Mouse (Mus musculus) kidney, postnatal 36 days (tissue): ENCODE measurements around the gene Guca1b.
A peak's percentile ranks its signal among the peaks of the same experiment; 100 is the strongest.

ENCODE experiments used
- DNase-seq, 2 experiments: peaks; one replicate each; pipeline ENCODE4 v3.0.0; 2021 to 2022; ENCODE audit warnings: mixed read lengths in 2 of 2

Gene Guca1b

DNA sequence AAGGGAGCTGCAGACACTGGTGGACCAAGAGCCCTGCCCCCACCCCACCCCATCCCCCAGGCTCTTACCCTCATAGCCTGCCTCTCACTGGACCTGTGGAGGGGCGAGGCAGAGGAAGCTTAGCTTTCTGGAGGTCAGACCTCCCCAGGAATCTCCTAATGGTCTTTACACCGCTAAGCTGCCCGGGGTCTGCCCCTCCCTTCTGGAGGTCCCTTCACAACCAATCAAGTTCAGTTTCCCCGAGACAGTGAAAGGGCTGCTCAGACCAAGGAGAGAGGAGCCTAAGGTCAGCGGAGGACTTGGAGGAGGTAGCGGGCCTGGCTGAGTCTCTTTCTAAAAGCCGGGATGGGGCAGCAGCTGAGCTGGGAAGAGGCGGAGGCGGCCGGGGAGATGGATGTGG is at the start of gene Guca1b:
Guca1b (plus strand) TSS at position 249 of the 400 bp plus-strand sequence.
- no peak for DNase-seq

DNA sequence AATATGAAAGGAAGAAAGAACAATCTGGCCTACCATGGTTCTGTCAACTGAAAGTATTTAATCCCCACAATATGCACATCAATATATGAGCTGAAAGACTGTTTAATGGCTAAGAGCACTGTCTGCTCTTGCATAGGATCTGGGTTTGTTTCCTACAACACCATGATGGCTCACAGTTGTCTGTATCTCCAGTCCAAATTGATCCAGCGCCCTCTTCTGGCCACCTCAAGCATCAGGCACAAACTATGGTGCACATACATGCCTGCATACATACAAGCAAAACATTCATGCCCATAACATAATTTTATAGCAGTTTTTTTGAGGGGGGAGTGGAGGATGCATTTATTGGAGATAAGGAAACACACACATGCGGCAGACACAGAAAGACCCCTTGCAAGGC is 42.1 kb upstream of the Guca1b start:
- no peak for DNase-seq

DNA sequence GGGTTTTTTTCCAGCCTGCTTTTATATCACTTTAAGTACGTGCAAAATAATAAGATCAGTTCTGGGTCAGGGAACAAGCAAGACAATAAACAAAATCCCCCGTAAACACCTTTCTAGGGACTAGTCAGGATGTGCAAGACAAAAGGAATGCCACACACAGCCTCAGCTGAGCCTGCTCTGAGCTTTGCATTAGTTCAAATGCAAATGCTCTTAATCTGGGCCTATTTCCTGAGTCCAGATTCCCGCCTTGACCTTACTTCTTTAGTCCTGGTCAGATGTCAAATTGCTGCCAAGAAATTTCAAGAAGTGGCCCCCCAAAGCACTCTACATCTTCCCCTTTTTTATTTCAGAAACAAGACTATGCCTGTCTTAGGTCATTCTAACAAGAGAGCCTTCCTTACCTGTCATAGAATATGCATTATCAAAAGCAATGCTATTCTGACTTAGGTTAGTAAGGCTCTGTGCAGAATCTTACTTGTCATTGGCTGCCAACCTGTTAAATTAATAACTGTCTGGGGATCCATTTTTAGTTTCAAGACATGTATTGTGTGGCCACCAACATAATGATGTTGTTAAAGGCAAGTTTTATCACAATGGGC is 35.4 kb upstream of the Guca1b start:
- DNase-seq: no peak

DNA sequence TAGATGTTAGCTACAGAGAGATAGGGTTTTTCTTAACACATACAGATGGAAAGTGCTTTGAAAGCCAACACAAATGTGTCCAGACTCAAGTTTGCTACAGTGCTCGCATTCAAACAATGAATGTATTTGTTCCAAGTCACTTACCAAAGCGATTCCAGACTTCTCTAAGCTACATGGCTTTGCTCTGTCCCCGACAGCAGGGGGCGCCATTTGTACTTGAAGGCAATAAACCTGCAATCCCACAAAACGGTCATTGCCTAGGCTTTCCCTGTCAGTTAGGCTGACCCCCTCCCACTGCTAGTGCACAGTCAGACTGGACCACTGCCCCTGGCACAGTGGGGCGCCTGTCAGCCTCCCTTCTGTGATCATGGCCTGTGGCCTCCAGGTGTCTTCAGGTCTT is 25.2 kb upstream of the Guca1b start:
- peak; percentile 47 to 85 for DNase-seq

DNA sequence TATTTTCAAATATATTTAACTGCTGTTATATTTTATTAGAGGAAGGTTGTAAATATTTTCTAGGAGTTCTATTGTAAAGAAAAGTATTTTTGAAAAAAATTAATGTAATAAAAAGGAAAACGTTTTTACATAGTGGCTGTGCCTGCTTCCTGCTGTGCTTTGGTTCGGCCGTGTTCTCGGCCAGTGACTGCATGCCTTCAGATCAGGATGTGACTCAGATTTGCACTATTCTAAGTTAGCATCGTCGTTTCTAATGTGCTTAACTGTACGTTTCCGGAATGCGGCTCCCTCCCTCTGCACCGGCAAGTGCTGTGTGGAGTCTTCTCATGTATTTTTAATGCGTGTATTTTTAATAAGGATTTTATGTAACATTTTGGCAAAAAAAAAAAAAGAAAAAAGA is 23.9 kb upstream of the Guca1b start:
- DNase-seq: peak; percentile 16

DNA sequence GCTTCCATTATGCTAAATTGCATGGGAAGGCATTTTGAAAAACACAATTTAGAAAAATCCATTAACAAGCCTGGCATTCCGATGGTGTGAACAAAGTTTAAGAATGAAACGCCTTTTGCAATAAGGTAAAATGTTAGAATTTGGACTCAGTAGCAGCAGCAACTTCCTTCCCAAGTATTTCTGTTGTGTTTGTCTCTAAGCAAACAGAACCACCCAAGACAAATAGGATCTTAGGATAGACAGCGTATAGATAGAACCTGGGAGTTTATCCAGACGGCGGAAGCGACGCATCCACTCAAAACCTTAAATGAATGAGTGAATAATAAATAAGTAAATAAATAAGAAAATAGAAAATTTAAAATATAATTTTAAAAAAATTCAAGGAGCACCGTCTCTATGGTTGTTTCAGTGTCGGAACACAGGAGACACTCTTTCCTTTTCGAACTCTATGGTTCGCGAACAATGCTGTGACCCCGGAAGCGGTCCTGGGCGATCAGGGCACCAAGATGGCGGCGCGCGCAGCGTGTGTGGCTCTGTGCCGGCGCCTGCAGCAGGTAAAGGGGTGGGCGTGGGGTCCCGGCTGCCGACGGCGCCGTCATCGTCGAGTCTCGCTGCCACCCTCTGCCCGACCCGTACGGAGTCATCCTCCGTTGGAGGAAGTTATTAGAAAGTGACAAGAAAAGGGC is 16.6 kb upstream of the Guca1b start, which contains the start of gene Mrps10:
Mrps10 (plus strand) TSS at position 487 of the 686 bp plus-strand sequence.
- peak; percentile 92 to 93 for DNase-seq

DNA sequence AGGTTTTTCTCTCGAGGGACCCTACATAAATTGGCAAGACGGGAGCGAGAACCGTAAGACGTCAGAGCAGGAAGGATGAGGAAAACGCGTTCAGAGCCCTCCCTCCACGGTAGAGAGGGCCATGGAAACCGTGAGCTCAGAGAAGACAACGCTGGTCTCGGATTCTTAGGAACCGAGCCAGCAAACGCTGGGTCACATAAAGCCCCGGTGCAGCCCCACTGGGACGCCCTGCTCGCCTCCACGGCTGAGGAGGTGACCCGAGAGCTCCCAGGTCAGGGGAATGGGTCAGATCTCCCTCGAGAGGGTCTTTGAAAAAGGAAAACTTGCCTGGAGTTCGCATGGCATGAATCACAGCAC is 16.1 kb upstream of the Guca1b start:
- DNase-seq: peak in 1 of 2 experiments; percentile 20

DNA sequence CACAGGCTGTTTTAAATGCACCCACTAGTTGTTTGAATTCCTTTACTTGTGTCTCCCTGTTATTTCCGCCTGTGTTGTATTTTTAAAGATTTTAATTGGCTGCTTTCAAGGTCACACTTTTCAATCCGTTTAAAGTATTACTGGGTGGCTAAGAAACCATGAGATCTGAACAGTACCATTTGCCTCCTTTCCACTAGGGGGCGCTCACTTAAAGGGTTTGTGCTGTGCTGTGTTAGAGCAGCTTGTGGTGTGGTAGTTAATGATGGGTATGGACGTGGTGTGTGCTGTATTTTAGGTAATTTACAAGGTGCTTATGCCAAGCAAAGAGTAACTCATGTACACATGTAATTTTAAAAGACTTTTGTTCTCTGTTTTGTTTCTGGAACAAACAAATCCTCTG is 13.7 kb upstream of the Guca1b start:
- peak; percentile 80 to 85 for DNase-seq

DNA sequence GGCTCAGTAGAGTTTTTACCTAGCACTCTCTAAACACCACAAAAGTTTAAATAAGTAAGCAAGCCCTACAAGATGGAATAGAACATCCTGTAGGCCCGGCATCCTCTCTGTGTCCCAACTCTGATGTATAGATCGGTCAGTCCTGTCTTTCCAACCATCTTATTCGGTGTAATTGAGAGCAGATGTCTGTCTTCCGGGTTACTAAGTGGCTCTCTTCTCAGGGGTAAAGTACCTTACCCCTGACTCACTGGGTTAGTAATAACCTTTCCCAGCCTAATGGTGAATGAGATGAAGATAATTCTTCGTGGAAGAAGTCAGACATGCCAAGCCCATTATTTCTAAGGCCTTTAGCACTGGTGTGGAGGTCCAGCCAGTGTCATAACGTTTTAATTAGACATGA is 11.2 kb upstream of the Guca1b start:
- DNase-seq: no peak

DNA sequence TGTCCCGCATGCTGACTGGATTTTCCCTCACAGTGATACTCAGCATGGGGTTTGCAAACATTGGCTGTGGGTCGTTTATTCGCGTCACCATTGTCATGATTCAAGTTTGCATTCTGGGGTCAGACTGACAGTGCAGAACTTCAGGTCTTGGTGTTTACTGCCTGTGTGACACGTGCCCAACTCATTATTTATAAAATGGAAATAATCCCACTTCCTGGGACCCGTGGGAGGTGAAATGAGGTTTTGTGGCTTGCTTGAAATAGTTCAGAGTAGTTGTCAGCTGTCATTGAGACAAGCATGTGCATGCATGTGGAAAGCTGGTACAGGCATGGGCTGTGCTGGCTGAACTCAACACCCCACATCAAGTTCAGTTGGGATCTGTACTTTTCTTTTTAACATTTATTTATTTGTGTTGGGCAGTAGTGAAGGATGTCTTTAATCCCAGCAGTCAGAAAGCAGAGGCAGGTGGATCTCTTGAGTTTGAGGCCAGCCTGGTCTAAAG is 8.4 kb upstream of the Guca1b start:
- DNase-seq: no peak

DNA sequence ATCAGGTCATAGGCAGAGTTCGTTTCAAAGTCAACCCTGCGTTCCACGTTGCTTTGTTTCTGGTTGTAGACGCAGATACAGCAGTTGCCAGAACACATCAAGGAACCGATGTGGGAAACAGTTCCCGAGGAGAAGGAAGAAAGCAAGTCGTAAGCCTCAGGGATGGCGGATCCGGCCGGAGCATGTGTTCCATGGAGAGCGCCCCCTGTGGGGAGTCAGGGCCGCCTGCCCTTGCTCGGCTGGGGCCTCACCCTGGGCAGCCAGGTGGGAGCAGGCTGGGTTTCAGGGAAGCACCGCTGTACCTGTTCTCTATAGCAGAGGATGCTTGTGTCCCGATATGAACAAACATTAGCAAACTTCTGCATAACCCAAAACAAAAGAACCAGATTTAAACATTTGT is 7.1 kb upstream of the Guca1b start:
- DNase-seq: peak in 1 of 2 experiments; percentile 21

DNA sequence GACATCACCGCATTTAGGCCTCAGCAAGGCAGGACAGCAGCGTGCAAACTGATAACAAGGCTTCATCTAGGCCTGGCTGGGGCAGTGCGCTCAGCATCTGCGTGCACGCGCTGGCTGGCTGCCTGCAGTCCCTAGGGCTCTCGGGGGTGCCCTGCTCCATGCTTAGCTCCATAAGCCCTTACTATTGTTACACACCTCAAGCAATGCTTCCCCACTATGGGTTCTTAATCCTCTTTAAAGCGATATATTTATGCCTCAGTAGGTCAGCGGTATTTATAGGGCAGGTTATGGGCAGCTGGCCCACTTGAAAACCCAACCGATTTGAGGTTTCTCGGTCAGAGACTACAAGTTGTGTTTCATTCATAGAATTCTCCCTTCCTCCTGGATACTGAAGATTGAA is 3.3 kb upstream of the Guca1b start:
- DNase-seq: no peak

DNA sequence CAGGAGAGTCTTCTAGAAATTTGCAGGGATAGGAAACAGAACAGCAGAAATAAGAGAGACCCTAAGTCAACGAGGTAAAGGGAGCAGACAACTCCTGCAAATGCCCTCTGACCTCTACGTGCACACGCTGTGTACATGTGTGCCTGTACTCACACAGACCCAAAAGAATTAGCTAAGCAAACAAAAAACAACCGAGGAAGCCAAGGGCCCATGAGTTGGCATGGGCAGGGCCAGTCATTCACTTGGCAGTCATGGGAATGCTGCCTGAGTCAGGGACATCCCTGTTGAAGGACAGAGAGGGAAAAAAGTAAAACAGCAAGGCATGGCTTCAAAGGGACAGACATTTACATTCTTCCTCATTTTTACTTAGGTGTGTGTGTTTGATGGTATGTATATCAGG is 1.9 kb upstream of the Guca1b start:
- DNase-seq: no peak

DNA sequence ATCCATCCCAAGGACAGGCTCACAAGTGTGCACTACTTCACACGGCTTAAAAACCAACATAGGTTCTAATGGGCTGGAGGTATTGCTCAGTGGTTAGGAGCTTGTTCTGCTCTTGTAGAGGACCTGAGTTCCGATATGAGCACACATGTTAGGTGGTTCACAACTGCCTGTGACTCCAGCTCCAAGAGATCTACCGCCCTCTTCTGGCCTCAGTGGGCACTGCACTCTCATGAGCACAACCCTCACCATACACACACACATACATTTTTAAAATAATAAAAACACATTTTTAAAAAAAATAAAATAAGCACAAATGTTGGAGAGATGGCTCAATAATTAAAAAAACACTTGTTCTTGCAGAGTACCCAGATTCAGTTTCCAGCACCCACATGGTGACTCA is 1.1 kb upstream of the Guca1b start:
- no peak for DNase-seq

DNA sequence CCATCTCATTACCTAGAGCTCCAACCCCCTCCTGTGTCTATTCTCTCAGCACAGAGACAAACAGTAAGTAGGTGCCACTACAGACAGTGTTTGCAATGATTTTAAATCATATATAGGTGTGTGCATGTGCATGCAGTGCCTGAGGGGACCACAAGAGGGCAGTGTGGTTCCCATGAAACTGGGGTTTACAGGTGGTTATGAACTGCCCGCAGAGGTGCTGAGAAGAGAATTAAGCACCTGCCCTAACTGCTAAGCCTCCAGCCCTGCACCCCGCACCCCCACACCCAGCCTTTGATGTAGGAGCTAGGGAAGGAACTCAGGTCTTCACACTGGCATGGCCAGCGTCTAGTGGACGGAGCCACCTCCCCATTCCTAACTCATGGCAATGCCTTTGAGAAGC is 1.5 kb downstream of the Guca1b start:
- peak; percentile 60 to 82 for DNase-seq

DNA sequence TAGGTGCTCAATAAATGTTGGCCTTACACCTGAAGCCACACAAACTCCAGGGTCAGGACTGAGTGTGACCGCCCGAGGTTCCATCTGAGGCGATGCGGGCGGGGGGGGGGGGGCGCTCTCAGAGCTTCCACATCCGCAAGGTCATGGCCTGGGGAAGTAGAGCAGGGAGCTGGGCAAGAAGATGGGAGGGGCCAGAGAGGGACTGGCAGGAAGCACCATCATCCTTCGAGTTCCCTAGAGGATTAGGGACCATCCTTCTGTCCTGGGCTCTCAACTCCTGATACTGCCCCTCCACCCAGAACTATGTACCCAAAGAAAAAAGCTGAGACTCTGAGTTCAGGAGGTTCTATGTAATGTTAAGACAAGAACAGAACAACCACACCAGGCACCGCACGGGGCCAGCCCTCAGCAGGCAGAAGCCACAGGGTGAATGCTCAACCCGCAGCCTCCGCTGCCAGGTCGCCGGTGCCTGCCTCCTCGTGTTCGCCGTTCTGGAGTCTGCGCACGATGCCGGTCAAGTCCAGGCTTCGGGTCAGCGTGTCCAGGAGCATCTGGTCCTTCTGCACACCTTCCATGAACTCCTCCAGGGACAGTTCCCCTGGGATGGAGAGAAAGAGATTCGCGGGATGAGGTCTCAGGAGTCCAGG is 9.2 kb downstream of the Guca1b start:
- peak; percentile 41 to 69 for DNase-seq

DNA sequence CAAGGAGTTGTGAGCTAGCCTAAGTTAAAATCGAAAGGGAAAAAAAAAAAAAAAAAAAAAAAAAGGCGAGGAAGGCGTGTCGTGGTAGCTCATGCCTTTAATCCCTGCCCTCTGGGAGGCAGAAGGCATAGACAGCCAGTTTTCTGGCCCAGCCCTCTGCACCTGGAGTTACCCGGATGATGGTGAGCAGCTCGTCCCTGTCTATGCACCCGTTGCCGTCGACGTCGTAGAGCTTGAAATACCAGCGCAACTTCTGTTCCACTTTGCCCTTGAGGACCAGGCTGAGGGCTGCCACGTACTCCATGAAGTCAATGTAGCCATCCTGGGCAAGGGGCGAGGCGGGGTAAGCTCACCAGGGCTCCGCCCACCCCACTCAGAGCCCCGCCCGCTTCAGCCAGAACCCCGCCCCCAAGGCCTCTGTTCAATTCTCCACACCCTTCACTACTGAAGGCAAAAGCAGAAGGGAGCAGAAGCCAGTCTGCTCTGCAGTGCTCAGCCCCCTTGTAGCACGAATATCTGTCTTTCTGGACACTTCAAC is 10.3 kb downstream of the Guca1b start:
- DNase-seq: peak; percentile 49 to 75

DNA sequence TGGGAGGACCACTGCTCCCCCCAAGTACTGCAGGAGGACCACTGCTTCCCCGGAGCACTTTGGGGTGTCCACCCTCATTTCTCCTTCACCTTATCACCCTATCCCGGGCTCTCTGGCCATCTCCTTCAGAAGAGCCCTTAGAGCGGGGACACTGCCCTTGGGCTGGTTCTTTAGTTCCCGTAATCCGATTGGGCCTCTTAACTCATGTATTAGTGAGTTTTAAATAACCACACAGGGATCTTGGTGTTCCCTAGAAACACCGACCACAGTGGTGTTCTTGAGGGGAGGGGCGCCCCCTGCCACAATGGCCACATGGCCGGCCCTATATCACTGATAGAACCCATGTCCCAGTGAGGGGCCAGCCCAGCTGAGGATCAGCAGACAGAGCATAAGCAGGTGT is 13.9 kb downstream of the Guca1b start:
- no peak for DNase-seq

DNA sequence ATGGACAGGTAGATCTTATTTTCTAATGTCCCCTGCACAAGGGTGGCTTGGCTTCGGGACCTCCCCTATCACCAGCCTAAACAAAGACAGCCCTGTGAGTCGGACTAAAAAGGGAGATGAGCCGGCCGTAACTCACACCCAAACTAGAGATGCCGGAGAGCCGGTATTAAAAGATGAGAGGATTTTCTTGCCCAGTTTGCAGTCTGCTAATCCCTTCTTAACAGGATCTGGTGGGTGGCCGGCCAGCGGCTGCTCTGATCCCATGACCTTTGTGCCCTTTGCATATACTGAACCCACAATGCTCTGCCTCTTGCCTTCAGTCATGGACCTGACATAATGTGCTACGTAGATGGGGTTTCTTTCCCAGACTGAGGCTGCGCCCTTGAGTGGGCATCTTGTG is 15.3 kb downstream of the Guca1b start, which contains the start of gene Guca1a:
Guca1a (minus strand) TSS at position 134 of the 400 bp plus-strand sequence.
- DNase-seq: no peak

DNA sequence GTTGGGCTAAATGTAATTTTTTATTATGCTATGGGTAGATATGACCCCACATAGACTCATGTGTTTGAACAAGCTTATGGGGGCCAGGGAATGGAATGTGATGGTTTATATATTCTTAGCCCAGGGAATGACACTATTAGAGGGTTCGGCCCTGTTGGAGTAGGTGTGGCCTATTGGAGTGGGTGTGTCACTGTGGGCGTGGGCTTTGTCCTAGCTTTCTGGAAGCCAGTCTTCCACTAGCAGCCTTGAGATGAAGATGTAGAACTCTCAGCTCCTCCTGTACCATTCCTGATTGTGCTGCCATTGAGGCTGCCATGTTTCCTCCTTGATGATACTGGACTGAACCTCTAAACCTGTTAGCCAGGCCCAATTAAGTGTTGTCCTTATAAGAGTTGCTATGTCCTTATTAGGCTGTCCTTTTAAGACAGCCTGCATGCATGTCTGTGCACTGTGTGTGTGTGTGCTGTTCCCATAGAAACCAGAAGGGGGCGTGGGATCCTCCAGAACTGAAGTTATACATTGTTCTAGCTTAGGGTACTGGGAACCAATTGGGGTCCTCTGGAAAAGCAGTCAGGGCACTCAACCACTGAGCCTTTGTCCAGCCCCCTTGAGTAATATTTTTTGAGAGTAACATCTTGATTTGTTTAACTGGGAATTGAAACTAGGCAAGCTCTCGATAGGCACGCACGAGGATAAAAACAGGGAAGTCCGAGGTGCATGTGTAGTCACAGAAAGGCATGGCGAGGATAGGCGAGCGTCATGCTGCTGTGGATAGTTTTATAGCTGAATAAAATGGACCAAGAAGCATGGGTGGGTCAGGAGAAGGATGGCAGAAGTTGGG is 22.7 kb downstream of the Guca1b start:
- DNase-seq: no peak

DNA sequence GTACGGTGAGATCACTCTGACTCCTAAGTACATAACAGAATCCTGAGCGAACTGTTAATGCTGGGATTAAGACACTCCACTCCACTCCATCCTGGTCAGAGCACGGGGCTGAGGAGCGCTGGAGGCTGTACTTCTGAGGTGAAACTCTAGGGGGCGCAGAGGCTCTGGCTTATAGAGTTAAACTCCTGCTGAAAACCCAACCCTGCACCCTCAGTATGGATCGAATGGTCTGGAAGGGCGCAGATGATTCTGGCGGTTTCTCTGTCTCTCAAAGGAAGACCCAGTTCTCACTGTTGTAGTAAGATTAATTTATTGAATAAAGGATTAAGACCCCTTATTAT is 23.3 kb downstream of the Guca1b start:
- peak; percentile 61 to 86 for DNase-seq

DNA sequence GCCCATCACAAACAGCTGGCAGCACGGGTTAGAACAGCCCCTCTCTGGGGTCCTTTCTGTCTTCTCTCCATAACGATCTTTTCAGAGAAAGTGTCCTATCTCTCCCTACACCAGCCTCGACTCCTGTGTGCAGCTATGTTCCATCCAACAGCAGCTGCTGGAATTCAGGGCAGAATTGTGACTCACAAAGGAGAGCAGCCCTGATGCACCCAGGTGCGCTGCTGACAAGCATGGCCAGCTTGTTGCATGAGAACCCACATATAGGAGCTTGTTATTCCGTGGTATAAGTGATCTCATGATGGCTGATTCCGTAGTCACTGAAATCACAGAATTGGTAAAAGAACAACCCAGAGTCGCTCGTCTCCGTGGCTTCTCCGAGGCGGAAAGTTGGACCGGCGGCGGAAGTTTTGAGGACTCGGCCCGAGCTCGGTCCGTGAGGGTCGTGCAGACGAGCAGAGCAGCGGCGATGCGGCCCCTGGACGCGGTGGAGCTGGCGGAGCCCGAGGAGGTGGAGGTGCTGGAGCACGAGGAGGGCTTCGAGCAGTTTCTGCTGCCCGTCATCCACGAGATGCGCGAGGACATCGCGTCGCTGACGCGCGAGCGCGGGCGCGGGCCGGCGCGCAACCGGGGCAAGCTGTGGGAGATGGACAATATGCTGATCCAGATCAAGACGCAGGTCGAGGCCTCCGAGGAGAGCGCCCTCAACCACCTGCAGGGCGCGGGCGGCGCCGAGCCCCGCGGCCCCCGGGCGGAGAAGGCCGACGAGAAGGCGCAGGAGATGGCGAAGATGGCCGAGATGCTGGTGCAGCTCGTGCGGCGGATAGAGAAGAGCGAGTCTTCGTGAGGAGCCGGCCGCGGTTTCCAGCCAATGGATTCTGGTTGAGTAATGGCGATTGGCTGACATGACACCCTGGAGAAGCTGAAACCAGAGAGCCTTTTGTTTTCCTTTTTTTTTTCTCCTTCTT is 25.0 kb downstream of the Guca1b start:
- peak in 1 of 2 experiments; percentile 8 for DNase-seq
